Mouse (Mus musculus) WW6 (cell line): ENCODE measurements around the gene Rgs17.

ENCODE experiments used
- DNase-seq: peaks from one replicate; pipeline ENCODE4 v3.0.0-alpha.2; 2013; ENCODE audit warnings: low read depth, low spot score

The Rgs17 gene

GRCm38 (mm10) chr10:5824779-5825178 lies 97.4 kb downstream of the Rgs17 start:
- no peak for DNase-seq

- DNase-seq = peak; percentile 95
Observed at GRCm38 (mm10) chr10:5823740-5824491, 98.3 kb downstream of the Rgs17 start, which contains the start of gene Mtrf1l. TSS of gene Mtrf1l (minus strand) at chr10:5823910.

GRCm38 (mm10) chr10:5823291-5823739 lies 98.9 kb downstream of the Rgs17 start:
- no peak for DNase-seq

- DNase-seq = no peak
Observed at GRCm38 (mm10) chr10:5818772-5819171, 103.4 kb downstream of the Rgs17 start.

GRCm38 (mm10) chr10:5815968-5816367 lies 106.2 kb downstream of the Rgs17 start:
- no peak for DNase-seq

GRCm38 (mm10) chr10:5813724-5814123 lies 108.5 kb downstream of the Rgs17 start:
- no peak for DNase-seq

- no peak for DNase-seq
Observed at GRCm38 (mm10) chr10:5807683-5808082, 114.5 kb downstream of the Rgs17 start.

GRCm38 (mm10) chr10:5806996-5807395 lies 115.2 kb downstream of the Rgs17 start:
- DNase-seq = no peak

- DNase-seq = no peak
Observed at GRCm38 (mm10) chr10:5806416-5806815, 115.8 kb downstream of the Rgs17 start.

GRCm38 (mm10) chr10:5805731-5806307 lies 116.4 kb downstream of the Rgs17 start:
- DNase-seq = peak; percentile 93

- DNase-seq = peak; percentile 94
Observed at GRCm38 (mm10) chr10:5805243-5805730, 116.9 kb downstream of the Rgs17 start, which contains the start of gene Fbxo5. TSS of gene Fbxo5 (minus strand) at chr10:5805600.

- DNase-seq = no peak
Observed at GRCm38 (mm10) chr10:5804691-5805156, 117.5 kb downstream of the Rgs17 start.

- DNase-seq = no peak
Observed at GRCm38 (mm10) chr10:5803739-5804138, 118.5 kb downstream of the Rgs17 start.

GRCm38 (mm10) chr10:5802866-5803265 lies 119.3 kb downstream of the Rgs17 start:
- DNase-seq = no peak

GRCm38 (mm10) chr10:5800490-5800889 lies 121.7 kb downstream of the Rgs17 start:
- DNase-seq = no peak

- DNase-seq = no peak
Observed at GRCm38 (mm10) chr10:5798069-5798468, 124.1 kb downstream of the Rgs17 start.

- no peak for DNase-seq
Observed at GRCm38 (mm10) chr10:5790657-5791056, 131.5 kb downstream of the Rgs17 start.

- DNase-seq = no peak
Observed at GRCm38 (mm10) chr10:5786923-5787322, 135.3 kb downstream of the Rgs17 start.
